Mouse (Mus musculus) monocyte, adult 59 days (primary cell): Measurements from ENCODE around the gene Cct8. TPM values are rescaled to one million over a fixed set of nuclear protein-coding genes. Genes with fewer than 3 reads are reported as not detected.

ENCODE experiments used
- total RNA-seq, 2 experiments: library from RNA; stranded (reverse); gene quantifications; one replicate each; pipeline ENCODE4 v1.2.4; 2023

Gene Cct8
- total RNA-seq: 100 to 1,000 TPM; 121 to 128 TPM

GRCm38 (mm10) chr16:87495716-87496447 lies at the start of gene Cct8:
TSS of gene Cct8 (minus strand) at chr16:87495873.

GRCm38 (mm10) chr16:87454419-87455179 lies 41.1 kb downstream of the Cct8 start, which contains the start of gene Usp16:
TSS of gene Usp16 (plus strand) at chr16:87454703.

GRCm38 (mm10) chr16:87440184-87440686 lies 55.4 kb downstream of the Cct8 start, which contains the start of gene Rwdd2b:
TSS of gene Rwdd2b (minus strand) at chr16:87440573.

Other genes with a start within 250 kb of the Cct8 start
- 1 to 10 TPM; 9.3 to 9.4 TPM for gene N6amt1, start 141.7 kb downstream of the Cct8 start, total RNA-seq
- 10 to 100 TPM; 24.4 to 28.1 TPM for gene Ltn1, start 63.3 kb downstream of the Cct8 start, total RNA-seq
- 1 to 10 TPM; 4.5 to 6.1 TPM for gene Rwdd2b, start 55.3 kb downstream of the Cct8 start, total RNA-seq
- 10 to 100 TPM; 92.6 to 98.7 TPM for gene Usp16, start 41.2 kb downstream of the Cct8 start, total RNA-seq
- gene Map3k7cl, start 57.5 kb upstream of the Cct8 start, total RNA-seq: not detected
- gene Bach1, start 203.1 kb upstream of the Cct8 start, total RNA-seq: 100 to 1,000 TPM; 211 to 222 TPM